Mouse (Mus musculus) hindbrain, embryonic 10.5 days (tissue): ENCODE measurements around the gene Lrp1. TPM values are rescaled to one million over a fixed set of nuclear protein-coding genes. Genes with fewer than 3 reads are reported as not detected.

Source experiments
- DNase-seq: peaks from one replicate; pipeline ENCODE4 v3.0.0-alpha.2; 2017; ENCODE audit warnings: low spot score
- H3K27ac ChIP-seq: fragments of 300-500 bp; sonication (generic); 2 replicates; pipeline ENCODE4 v1.5.1; 2016; ENCODE audit warnings: mild to moderate bottlenecking, moderate library complexity
- H3K27me3 ChIP-seq: fragments of 300-500 bp; sonication (generic); 2 replicates; pipeline ENCODE4 v1.6.1; 2016; ENCODE audit warnings: mild to moderate bottlenecking; ENCODE audit not compliant: poor library complexity, insufficient read depth, severe bottlenecking
- H3K36me3 ChIP-seq: fragments of 300-500 bp; sonication (generic); 2 replicates; pipeline ENCODE4 v1.6.1; 2016; ENCODE audit warnings: mild to moderate bottlenecking, moderate library complexity
- H3K4me1 ChIP-seq: fragments of 300-500 bp; sonication (generic); replicated peaks from 2 replicates; pipeline ENCODE4 v1.6.1; 2016; ENCODE audit warnings: mild to moderate bottlenecking
- H3K4me3 ChIP-seq: fragments of 300-500 bp; sonication (generic); 2 replicates; pipeline ENCODE4 v1.5.1; 2016; ENCODE audit warnings: mild to moderate bottlenecking, moderate library complexity
- H3K9me3 ChIP-seq: fragments of 300-500 bp; sonication (generic); 2 replicates; pipeline ENCODE4 v1.6.1; 2016; ENCODE audit warnings: mild to moderate bottlenecking, moderate library complexity
- WGBS: fragments of 180-500 bp; shearing (Covaris S2); methylation state at CpG from one replicate; pipeline ENCODE4 v1.1.7; 2016; 5-methylcytosine and 5-hydroxymethylcytosine counted together
- polyA plus RNA-seq: library from polyadenylated mRNA; unstranded; fragments of >200 nt; fragmentation: Nextera tagmentation; extraction: Ambion mirVana; gene quantifications from 2 replicates; pipeline ENCODE4 v1.2.1, GENCODE M21; 2016

The Lrp1 gene
- polyA plus RNA-seq, 1 experiment from 2014 or later = 71.7 TPM

DNA sequence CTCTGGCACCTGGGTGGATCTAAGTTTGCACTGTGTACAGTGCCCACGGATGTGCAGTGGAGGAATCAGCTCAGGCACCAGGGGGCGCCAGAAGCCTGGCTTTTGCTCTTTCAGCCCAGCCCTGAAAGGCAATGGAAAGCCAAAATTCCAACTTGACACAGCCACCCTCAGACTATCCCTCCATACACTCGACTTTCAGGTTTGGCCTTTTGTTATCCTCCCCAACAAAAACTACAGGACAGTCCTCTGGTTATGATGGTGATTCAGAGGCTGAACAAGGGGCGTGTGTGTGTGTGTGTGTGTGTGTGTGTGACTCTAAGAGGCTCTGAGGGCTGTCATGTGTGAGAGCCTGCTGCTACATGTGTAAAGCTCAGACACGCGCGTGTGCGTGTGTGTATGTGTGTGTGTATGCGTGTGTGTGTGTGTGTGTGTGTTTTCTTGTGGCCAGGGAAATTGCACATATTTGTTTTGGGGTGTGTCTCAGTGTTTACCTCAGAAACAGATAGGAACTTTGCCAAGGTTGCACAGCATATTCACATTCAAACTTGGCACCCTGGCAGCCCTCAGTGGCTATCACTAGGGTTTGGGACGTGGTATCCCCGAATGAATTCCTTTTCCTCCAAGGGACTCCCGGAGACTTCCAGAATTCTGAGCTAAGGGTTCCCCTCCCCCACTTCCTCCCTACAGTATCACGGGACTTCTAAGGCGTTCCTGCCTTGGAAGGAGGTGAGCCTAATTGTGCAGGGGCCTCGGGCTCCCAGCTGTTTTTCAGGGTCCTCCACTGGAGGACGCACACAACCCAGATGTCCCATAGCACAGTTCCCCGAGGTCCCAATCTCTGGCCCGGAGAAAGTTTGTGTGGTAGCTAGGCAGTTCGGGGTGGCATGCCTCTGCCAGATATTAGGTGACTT is 21.2 kb upstream of the Lrp1 start:
- Histone ChIP-seq H3K27ac (peak overlapping the region; percentile 83), H3K4me3 (peak overlapping the region; percentile 49), H3K4me1 (peaks cover 27% of the 10 kb centered on the region), H3K27me3 (peaks cover 36% of the 10 kb centered on the region), H3K36me3 (no peaks in the 10 kb centered on the region), H3K9me3 (no peaks in the 10 kb centered on the region)
- WGBS = 5% methylated on average over 19 of the region's 19 CpGs
- peak; percentile 81 for DNase-seq

DNA sequence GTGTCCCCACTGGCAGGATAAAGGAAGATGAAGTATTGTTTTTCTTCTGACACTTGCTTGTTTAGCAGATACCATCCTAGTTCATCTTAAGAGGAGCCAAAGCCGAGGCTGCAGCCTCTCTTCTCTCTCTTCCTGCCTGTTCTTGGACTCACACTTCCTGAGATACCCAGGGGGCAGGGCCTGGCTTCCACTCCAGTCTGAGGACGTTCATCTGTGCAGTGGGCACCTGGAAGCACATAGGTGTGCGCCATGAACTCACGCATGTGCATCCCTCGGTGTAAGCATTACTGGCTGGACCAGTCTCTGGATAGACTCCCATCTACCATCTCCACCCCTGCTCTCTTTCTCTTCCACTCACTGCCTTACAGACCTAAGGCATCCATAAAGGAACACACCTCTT is 19.5 kb upstream of the Lrp1 start:
- H3K4me1 ChIP-seq = peaks cover 27% of the 10 kb centered on the region
- no peak overlapping the region for H3K4me3 ChIP-seq
- 75% methylated on average over 5 of the region's 5 CpGs for WGBS
- DNase-seq = no peak
- H3K27ac ChIP-seq = no peak overlapping the region
- no peaks in the 10 kb centered on the region for H3K36me3 ChIP-seq
- H3K27me3 ChIP-seq = peaks cover 36% of the 10 kb centered on the region
- no peaks in the 10 kb centered on the region for H3K9me3 ChIP-seq

DNA sequence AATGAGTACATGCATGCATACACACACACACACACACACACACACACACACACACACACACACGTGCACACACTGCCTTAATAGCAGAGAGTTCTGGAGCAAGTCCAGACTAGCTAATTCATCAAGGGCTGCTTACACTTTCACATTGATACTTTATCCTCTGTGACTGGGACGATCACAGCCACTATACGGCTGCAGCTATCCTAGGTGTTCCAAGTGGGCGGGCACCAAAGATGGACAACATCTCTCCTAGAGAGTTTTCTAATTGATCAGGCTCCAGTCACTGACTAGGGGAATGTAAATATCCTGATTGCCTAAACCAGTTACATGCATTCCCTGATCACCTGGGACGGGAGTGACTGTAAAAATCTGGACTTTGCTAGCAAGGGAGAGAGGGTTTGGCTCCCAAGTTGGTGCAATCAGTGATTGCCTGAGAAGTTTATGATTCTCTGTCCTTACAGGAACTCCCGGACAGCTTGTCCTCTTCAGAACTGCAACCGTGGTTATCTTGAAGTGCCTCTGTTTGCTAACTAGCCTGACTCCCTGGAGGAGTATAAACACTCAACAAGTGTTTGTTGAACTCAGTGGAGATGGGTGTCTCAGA is 11.8 kb upstream of the Lrp1 start:
- Histone ChIP-seq H3K9me3 (no peaks in the 10 kb centered on the region), H3K4me3 (no peak overlapping the region), H3K27ac (no peak overlapping the region), H3K4me1 (0 out of 2 replicates have a peak, but pooled peaks cover 3% of the 10 kb centered on the region), H3K36me3 (no peaks in the 10 kb centered on the region), H3K27me3 (no peaks in the 10 kb centered on the region)
- 82% methylated on average over 7 of the region's 7 CpGs for WGBS
- DNase-seq = no peak

DNA sequence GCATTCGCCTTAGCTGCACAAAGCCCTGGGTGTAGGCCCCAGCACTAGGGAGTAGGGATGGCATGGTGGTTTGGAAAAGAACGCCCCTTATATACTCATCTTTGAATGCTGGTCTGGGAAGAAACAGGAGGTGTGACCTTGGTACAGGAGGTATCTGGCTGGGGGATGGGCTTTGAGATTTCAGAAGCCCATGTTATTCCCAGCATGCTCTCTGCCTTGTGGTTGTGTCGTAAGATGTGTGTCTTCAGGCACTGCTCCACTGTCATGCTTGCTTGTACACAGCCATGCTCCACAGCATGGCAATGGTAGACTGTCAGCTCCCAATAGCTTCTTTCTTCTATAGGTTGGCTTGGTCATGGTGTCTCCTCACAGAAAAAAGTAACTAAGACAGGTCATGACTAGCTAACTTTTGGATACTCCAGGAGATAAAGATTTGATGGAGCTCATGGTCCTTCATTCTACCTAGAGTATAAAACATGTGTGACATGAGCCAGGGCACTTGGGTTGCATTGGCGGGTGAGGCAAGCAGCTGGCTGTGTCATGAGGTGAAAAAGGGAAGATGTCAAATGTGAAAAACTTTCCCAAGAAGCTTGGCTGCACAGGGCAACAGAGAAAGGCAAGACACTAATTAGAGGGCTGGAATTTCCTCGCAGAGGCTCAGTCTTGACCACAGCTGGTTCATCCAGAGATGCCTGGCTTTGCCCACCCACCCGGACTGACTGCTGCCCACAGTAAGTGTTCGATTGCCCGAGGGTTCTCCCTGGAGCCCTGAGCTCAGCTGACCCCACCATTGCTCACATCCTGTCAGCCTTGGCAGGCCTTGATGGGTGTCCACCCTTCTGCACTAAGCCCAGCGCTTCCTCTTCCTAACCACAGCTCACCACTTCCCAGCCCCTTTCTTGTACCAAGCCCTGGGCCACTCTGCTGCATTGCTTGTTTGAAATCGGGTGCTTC is 10.6 kb upstream of the Lrp1 start:
- no peak overlapping the region for H3K27ac ChIP-seq
- 86% methylated on average over 10 of the region's 10 CpGs for WGBS
- H3K9me3 ChIP-seq = peaks cover 5% of the 10 kb centered on the region; the same call in 1 of the 2 replicates
- 0 out of 2 replicates have a peak, but pooled peaks cover 3% of the 10 kb centered on the region for H3K4me1 ChIP-seq
- no peak overlapping the region for H3K4me3 ChIP-seq
- no peaks in the 10 kb centered on the region for H3K36me3 ChIP-seq
- no peak for DNase-seq
- H3K27me3 ChIP-seq = no peaks in the 10 kb centered on the region

DNA sequence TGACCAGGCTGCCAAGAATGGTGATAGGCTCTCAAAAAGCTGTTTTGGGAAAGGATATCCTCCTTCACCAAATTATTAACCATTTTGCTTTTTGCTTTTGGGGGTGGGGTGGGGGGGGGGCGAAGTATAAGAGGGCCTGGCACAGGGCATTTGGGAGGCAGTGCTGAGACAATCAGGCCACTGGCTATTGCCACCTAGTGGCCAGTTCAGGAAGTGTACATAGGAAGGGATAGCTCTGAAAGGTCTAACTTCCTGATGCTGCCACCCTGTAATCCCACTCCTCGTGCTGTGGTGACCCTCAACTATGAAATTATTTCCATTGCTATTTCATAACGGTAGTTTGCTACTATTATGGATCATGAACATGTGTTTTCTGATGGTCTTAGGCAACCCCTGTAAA is 5.5 kb upstream of the Lrp1 start:
- H3K27ac ChIP-seq = no peak overlapping the region
- peaks cover 15% of the 10 kb centered on the region for H3K4me1 ChIP-seq
- DNase-seq = no peak
- no peak overlapping the region for H3K4me3 ChIP-seq
- WGBS = 91% methylated on average over 3 of the region's 3 CpGs
- no peaks in the 10 kb centered on the region for H3K36me3 ChIP-seq
- peaks cover 11% of the 10 kb centered on the region for H3K9me3 ChIP-seq
- H3K27me3 ChIP-seq = no peaks in the 10 kb centered on the region

DNA sequence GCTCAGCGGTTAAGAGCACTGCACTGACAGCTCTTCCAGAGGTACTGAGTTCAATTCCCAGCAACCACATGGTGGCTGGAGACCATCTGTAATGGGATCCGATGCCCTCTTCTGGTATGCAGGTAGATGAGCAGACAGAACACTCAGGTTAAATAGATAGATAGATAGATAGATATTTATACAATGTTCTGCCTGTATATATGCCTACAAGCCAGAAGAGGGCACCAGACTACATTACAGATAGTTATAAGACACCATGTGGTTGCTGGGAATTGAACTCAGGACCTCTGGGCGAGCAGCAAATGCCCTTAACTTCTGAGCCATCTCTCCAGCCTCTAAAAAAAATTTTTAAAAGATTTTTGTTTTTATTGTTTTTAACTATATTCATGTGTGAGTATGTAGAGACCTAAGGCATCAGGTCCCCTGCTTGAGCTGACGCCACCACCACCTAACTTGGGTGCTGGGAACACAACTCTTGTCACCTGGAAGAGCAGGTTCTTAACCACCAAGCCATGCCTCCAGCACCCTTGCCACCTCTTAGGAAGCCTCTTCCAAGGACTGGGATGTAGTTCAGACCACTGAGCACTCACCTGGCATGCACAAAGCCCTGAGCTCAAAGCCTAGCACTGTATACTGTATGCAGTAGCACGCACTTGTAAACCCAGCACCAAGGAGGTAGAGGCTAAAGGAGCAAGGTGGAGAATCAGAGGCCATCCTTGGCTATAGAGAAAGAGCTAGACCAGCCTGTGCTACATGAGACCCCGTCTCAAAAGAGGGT is 2.7 kb upstream of the Lrp1 start:
- Histone ChIP-seq H3K36me3 (no peaks in the 10 kb centered on the region), H3K27ac (no peak overlapping the region), H3K9me3 (peaks cover 11% of the 10 kb centered on the region), H3K27me3 (no peaks in the 10 kb centered on the region), H3K4me3 (no peak overlapping the region), H3K4me1 (peaks cover 40% of the 10 kb centered on the region)
- 94% methylated on average over 6 of the region's 6 CpGs for WGBS
- no peak for DNase-seq

DNA sequence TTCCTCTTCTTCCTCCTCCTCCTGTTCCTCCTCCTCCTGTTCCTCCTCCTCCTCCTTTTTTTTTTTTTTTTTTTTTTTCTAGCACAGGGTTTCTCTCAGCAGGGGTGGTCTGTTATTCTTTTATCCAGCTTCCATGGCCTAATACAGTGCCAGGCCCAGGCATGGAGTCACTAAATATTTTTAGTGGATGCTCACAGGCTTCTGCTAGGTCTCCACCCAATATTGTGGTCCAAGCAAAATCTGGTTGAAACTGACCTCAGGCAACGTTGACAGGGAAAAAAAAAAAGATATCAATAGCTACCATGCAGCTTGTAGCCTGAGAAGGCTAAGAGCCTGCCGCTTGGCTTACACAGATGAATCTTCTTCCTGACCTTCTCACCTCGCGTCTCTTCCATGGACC is 1.7 kb upstream of the Lrp1 start:
- DNase-seq = no peak
- H3K27ac ChIP-seq = no peak overlapping the region
- H3K4me3 ChIP-seq = peak overlapping the region; percentile 82
- H3K9me3 ChIP-seq = peaks cover 11% of the 10 kb centered on the region
- peaks cover 50% of the 10 kb centered on the region for H3K4me1 ChIP-seq
- no peaks in the 10 kb centered on the region for H3K36me3 ChIP-seq
- whole genome bisulfite sequencing = 60% methylated on average over 4 of the region's 4 CpGs
- H3K27me3 ChIP-seq = no peaks in the 10 kb centered on the region

DNA sequence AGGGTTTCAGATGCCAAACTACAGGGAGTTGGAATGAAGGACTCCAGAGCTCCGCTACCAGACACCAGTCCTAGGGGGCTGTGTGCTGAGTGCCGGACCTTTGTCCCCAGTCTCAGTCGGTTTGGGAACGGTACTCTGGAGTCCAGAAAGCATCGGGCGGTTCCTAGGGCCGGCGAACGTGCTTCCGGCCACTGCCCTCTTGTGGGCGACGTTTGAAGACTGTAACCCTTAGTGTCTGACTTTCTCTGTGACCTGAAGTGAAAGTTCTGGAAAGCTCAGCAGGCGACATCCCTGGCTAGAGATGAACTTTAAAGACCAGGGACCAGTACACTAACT is 1.1 kb upstream of the Lrp1 start:
- Histone ChIP-seq H3K27me3 (no peaks in the 10 kb centered on the region), H3K4me1 (peaks cover 56% of the 10 kb centered on the region), H3K4me3 (peak overlapping the region; percentile 82), H3K36me3 (peaks cover 4% of the 10 kb centered on the region; the same call in 1 of the 2 replicates), H3K9me3 (peaks cover 11% of the 10 kb centered on the region), H3K27ac (peak overlapping the region; percentile 95)
- under 1% methylated on average over 13 of the region's 13 CpGs for WGBS
- DNase-seq = peak; percentile 76

DNA sequence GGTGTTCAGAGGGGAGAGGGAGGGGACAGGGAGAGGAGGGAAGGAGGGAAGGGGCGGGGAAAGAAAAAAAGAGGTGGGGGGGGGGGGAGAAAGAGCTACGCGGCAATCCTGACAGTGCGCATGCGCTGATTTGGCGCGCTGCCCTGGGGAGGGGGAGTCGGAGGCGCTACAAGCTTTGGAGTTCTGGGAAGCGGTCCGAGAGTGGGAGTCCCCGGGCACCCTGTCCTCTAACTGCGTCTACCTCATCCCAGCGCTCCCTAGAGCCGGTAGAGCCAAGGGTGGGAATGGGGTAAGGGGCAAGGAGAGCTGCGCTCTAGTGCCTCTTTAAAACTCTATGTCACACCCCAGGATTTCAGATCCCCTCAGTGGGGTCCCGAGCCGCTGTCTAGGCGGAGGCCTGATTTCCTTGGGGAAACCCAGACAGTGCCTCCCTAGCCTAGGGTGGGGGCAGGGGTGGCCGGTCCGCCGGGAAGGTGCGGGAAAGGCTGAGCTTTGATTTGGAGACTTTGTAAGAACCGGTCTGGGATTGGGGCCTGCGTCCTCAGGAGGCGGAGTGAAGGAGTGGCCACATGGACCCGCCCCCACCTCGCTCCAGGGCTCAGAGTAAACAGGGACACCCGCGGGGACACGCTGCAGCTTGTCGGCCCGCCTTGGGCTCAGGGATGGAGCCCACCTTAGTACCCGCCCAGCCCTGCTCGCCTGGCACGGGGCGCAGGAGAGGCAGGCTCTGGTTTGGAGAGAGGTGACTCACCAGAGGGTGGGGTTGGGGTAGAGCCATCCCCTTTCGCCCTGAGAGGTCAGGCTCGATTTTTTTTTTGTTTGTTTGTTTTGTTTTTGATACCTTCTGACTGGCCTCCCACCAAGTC is 476 bp upstream of the Lrp1 start:
- WGBS = under 1% methylated on average over 37 of the region's 39 CpGs
- H3K9me3 ChIP-seq = peaks cover 5% of the 10 kb centered on the region
- H3K4me3 ChIP-seq = peak overlapping the region; percentile 82
- no peaks in the 10 kb centered on the region for H3K27me3 ChIP-seq
- H3K36me3 ChIP-seq = peaks cover 5% of the 10 kb centered on the region; the same call in 1 of the 2 replicates
- peak overlapping the region; percentile 95 for H3K27ac ChIP-seq
- H3K4me1 ChIP-seq = peaks cover 62% of the 10 kb centered on the region
- peak; percentile 89 for DNase-seq

DNA sequence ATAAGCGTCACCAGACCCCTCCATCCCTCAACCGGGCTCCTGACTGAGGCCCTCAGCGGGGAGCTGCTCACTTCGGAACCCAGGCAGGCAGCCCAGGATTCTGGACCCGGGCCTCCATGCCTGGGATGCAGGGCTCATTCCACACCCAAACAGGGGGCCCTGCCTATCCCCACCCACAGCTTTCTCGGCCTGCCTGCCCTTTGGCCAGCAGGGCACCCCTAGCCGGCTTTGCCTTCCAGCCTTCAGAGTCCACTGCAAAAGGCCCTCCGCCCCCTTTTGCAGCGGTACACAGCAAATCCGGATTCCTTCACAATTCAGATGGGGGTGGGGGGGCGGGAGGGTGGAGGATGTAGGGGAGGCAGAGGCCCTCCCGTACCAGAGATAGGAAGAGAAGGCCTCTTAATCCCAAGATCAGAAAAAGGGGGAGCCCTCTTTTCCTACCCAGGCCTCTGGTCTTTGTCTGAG is 975 bp downstream of the Lrp1 start:
- Histone ChIP-seq H3K4me1 (peaks cover 77% of the 10 kb centered on the region), H3K27me3 (no peaks in the 10 kb centered on the region)

DNA sequence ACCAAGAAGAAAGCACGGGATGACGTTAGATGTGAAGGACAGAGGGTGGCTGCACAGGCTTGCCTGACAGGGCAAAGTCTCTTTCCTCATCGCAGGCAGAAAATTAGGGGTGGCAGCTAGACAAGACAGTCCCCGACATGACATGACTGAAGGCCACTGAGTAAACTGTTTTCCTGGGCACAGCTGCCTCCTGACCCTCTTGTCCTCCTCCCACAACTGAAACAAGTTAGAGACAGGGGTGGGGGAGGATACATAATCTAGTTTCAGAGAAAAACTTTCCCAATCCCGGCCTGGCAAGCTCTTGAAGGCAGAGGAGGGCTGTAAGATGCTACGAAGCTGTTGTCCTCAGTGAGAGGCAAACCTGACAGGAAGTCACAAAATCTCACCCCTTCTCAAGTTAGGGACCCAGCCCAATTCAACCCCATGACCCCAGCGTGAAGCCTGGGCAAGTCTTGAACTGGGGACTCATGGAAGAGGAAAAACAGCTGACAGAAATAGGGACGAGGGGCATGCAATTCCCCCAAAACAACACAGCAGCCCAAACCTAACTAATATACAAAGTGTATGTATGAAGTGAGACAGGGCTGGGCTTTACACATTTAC is 1.7 kb downstream of the Lrp1 start:
- DNase-seq = no peak
- Histone ChIP-seq H3K4me1 (peaks cover 84% of the 10 kb centered on the region), H3K27me3 (no peaks in the 10 kb centered on the region), H3K36me3 (peaks cover 9% of the 10 kb centered on the region; the same call in 1 of the 2 replicates), H3K27ac (peak overlapping the region; percentile 95), H3K4me3 (peak overlapping the region; percentile 82), H3K9me3 (no peaks in the 10 kb centered on the region)
- 30% methylated on average over 8 of the region's 8 CpGs for WGBS

More for the DNA sequence above, 975 bp downstream of the Lrp1 start:
- Histone ChIP-seq H3K36me3 (peaks cover 9% of the 10 kb centered on the region; the same call in 1 of the 2 replicates), H3K9me3 (no peaks in the 10 kb centered on the region), H3K4me3 (peak overlapping the region; percentile 82), H3K27ac (peak overlapping the region; percentile 95)
- under 1% methylated on average over 12 of the region's 12 CpGs for WGBS
- DNase-seq = peak; percentile 60
